ENCODE assay signal across 15 mouse cellular contexts in genomic region chr11:63971462-63971861, GRCm38 (mm10).
"Had no signal": no experiment of that assay in that cellular context is flagged by ENCODE, and none has a peak within 500 bp of the region (broad histone marks: within the 10 kb centered on the region; RNA-seq: fewer than 3 reads in every experiment).

No protein-coding gene starts in this region.

- H3K27ac ChIP-seq: hindbrain, embryonic 15.5 days; kidney, postnatal 0 days; limb, embryonic 12.5 days; limb, embryonic 15.5 days; liver, embryonic 13.5 days had no signal

- H3K4me2 ChIP-seq: hindbrain, embryonic 15.5 days; limb, embryonic 12.5 days; limb, embryonic 15.5 days; liver, embryonic 13.5 days; midbrain, embryonic 11.5 days had no signal

- H3K9me3 ChIP-seq: hindbrain, embryonic 15.5 days; limb, embryonic 12.5 days; limb, embryonic 15.5 days; liver, embryonic 13.5 days had no signal

- H3K4me3 ChIP-seq: hindbrain, embryonic 15.5 days; limb, embryonic 12.5 days; limb, embryonic 15.5 days; liver, embryonic 13.5 days had no signal

- H3K9ac ChIP-seq: hindbrain, embryonic 15.5 days; limb, embryonic 12.5 days; limb, embryonic 15.5 days; liver, embryonic 13.5 days had no signal

- H3K36me3 ChIP-seq: hindbrain, embryonic 15.5 days had no signal

- H3K27me3 ChIP-seq: hindbrain, embryonic 15.5 days; limb, embryonic 15.5 days; liver, embryonic 13.5 days had no signal

- DNase-seq: kidney, adult 11 months; left cerebral cortex, postnatal 4 days; liver, embryonic 13.5 days; lung, adult 2 months; lung, postnatal 14 days; lung, postnatal 4 days; midbrain, embryonic 14.5 days; thymus, adult 2 months; thymus, postnatal 14 days; thymus, postnatal 4 days had no signal
